Mouse (Mus musculus) layer of hippocampus, postnatal 36 days (tissue): ENCODE results near the gene Sik3. TPM values are rescaled to one million over a fixed set of nuclear protein-coding genes. Genes with fewer than 3 reads are reported as not detected.
"Not testable (repeated sequence)": the region's sequence is repeated elsewhere in the genome, so short reads cannot be mapped to it uniquely, and the experiment has no call there.

Experiments used
- DNase-seq, 2 experiments: peaks; one replicate each; pipeline ENCODE4 v3.0.0; 2022
- total RNA-seq, 2 experiments: library from RNA; stranded (reverse); gene quantifications; 2 replicates each; pipeline ENCODE4 v1.2.3; 2021

The Sik3 gene
- total RNA-seq, 2 experiments from 2014 or later, result 129 to 141 TPM

- no peak for DNase-seq
Observed at GRCm38 (mm10) chr9:46060249-46060648, 47.6 kb downstream of the Sik3 start.

- no peak for DNase-seq
Observed at GRCm38 (mm10) chr9:46061696-46062425, 49.2 kb downstream of the Sik3 start.

GRCm38 (mm10) chr9:46064331-46064730 lies 51.7 kb downstream of the Sik3 start:
- no peak for DNase-seq

- DNase-seq, result no peak
Observed at GRCm38 (mm10) chr9:46066711-46067110, 54.1 kb downstream of the Sik3 start.

- no peak for DNase-seq
Observed at GRCm38 (mm10) chr9:46067691-46068090, 55.1 kb downstream of the Sik3 start.

- no peak for DNase-seq
Observed at GRCm38 (mm10) chr9:46069013-46069412, 56.4 kb downstream of the Sik3 start.

GRCm38 (mm10) chr9:46072101-46072835 lies 59.6 kb downstream of the Sik3 start:
- DNase-seq, result no peak

GRCm38 (mm10) chr9:46073443-46073842 lies 60.8 kb downstream of the Sik3 start:
- DNase-seq, result no peak

- DNase-seq, result no peak
Observed at GRCm38 (mm10) chr9:46075578-46075977, 63.0 kb downstream of the Sik3 start.

- no peak for DNase-seq
Observed at GRCm38 (mm10) chr9:46082381-46082821, 69.8 kb downstream of the Sik3 start.

- DNase-seq, result no peak
Observed at GRCm38 (mm10) chr9:46083490-46083893, 70.9 kb downstream of the Sik3 start.

- DNase-seq, result no peak
Observed at GRCm38 (mm10) chr9:46085898-46086297, 73.3 kb downstream of the Sik3 start.

- no peak for DNase-seq
Observed at GRCm38 (mm10) chr9:46086826-46087225, 74.2 kb downstream of the Sik3 start.

GRCm38 (mm10) chr9:46087461-46087860 lies 74.8 kb downstream of the Sik3 start:
- no peak for DNase-seq

GRCm38 (mm10) chr9:46088722-46089121 lies 76.1 kb downstream of the Sik3 start:
- DNase-seq, result no peak

GRCm38 (mm10) chr9:46090066-46090465 lies 77.4 kb downstream of the Sik3 start:
- no peak for DNase-seq

- DNase-seq, result not testable (repeated sequence)
Observed at GRCm38 (mm10) chr9:46091157-46091556, 78.5 kb downstream of the Sik3 start.

- no peak for DNase-seq
Observed at GRCm38 (mm10) chr9:46092633-46093032, 80.0 kb downstream of the Sik3 start.

GRCm38 (mm10) chr9:46098360-46098985 lies 85.9 kb downstream of the Sik3 start:
- DNase-seq, result no peak

GRCm38 (mm10) chr9:46099107-46099506 lies 86.5 kb downstream of the Sik3 start:
- DNase-seq, result no peak

GRCm38 (mm10) chr9:46103154-46103553 lies 90.5 kb downstream of the Sik3 start:
- no peak for DNase-seq

- no peak for DNase-seq
Observed at GRCm38 (mm10) chr9:46106105-46106504, 93.5 kb downstream of the Sik3 start.

GRCm38 (mm10) chr9:46110648-46111047 lies 98.0 kb downstream of the Sik3 start:
- DNase-seq, result no peak
